Mouse (Mus musculus): ENCODE data around the gene Fam172a. TPM values are rescaled to one million over a fixed set of nuclear protein-coding genes. Genes with fewer than 3 reads are reported as not detected.

Fam172a gene
- polyA plus RNA-seq, 1 experiment from 2014 or later, result 32.9 TPM

GRCm38 (mm10) chr13:78199642-78200160 is 497.9 kb downstream of the Fam172a start, which contains the start of gene Nr2f1:
TSS of gene Nr2f1 (minus strand) at chr13:78199757.
- peak within 1 kb of the TSS; percentile 99 for H3K27ac ChIP-seq (replicated peaks)
- H3K4me1 ChIP-seq, result peaks cover 29% of the 10 kb centered on the region
- H3K27me3 ChIP-seq (ENCODE audit: low read depth, poor library complexity, severe bottlenecking), result peaks cover 20% of the 10 kb centered on the region
- no peaks in the 10 kb centered on the region for H3K9me3 ChIP-seq (replicated peaks)
- H3K4me3 ChIP-seq, result peak within 1 kb of the TSS; percentile 96
- 1% methylated on average over 14 of the region's 14 CpGs for WGBS
- DNase-seq (ENCODE audit: low spot score), result no peak
- H3K36me3 ChIP-seq, result peaks cover 19% of the 10 kb centered on the region

- WGBS, result 0% methylated on average over 8 of the region's 9 CpGs
- Histone ChIP-seq H3K27ac (replicated peaks) (peak overlapping the region; percentile 99), H3K9me3 (replicated peaks) (no peaks in the 10 kb centered on the region), H3K4me1 (peaks cover 29% of the 10 kb centered on the region), H3K4me3 (peak overlapping the region; percentile 96), H3K36me3 (peaks cover 12% of the 10 kb centered on the region), H3K27me3 (ENCODE audit: low read depth, poor library complexity, severe bottlenecking) (peaks cover 15% of the 10 kb centered on the region)
- DNase-seq (ENCODE audit: low spot score), result peak; percentile 91
Measured at GRCm38 (mm10) chr13:78200407-78200806, 498.6 kb downstream of the Fam172a start.

GRCm38 (mm10) chr13:78200991-78201870 is 499.4 kb downstream of the Fam172a start:
- Histone ChIP-seq H3K4me3 (peak overlapping the region; percentile 96), H3K9me3 (replicated peaks) (no peaks in the 10 kb centered on the region), H3K36me3 (peaks cover 5% of the 10 kb centered on the region), H3K27ac (replicated peaks) (peak overlapping the region; percentile 99), H3K4me1 (peaks cover 34% of the 10 kb centered on the region), H3K27me3 (ENCODE audit: low read depth, poor library complexity, severe bottlenecking) (peaks cover 15% of the 10 kb centered on the region; the same call in 1 of the 2 replicates)
- DNase-seq (ENCODE audit: low spot score), result peak; percentile 94
- under 1% methylated on average over 28 of the region's 30 CpGs for WGBS

GRCm38 (mm10) chr13:78201871-78202565 is 500.2 kb downstream of the Fam172a start:
- Histone ChIP-seq H3K4me3 (peak overlapping the region; percentile 96), H3K9me3 (replicated peaks) (no peaks in the 10 kb centered on the region), H3K4me1 (peaks cover 42% of the 10 kb centered on the region), H3K27ac (replicated peaks) (peak overlapping the region; percentile 99), H3K27me3 (ENCODE audit: low read depth, poor library complexity, severe bottlenecking) (peaks cover 16% of the 10 kb centered on the region; the same call in 1 of the 2 replicates), H3K36me3 (peaks cover 5% of the 10 kb centered on the region)
- WGBS, result under 1% methylated on average over 22 of the region's 22 CpGs
- DNase-seq (ENCODE audit: low spot score), result no peak

- Histone ChIP-seq H3K4me1 (peaks cover 49% of the 10 kb centered on the region), H3K9me3 (replicated peaks) (no peaks in the 10 kb centered on the region), H3K36me3 (peaks cover 3% of the 10 kb centered on the region), H3K27ac (replicated peaks) (peak overlapping the region; percentile 99), H3K27me3 (ENCODE audit: low read depth, poor library complexity, severe bottlenecking) (peaks cover 16% of the 10 kb centered on the region; the same call in 1 of the 2 replicates), H3K4me3 (peak overlapping the region; percentile 96)
- DNase-seq (ENCODE audit: low spot score), result no peak
- WGBS, result under 1% methylated on average over 47 of the region's 47 CpGs
Measured at GRCm38 (mm10) chr13:78202574-78203347, 500.9 kb downstream of the Fam172a start.

- H3K27me3 ChIP-seq (ENCODE audit: low read depth, poor library complexity, severe bottlenecking), result peaks cover 16% of the 10 kb centered on the region; the same call in 1 of the 2 replicates
- H3K36me3 ChIP-seq, result no peaks in the 10 kb centered on the region
- peak; percentile 89 for DNase-seq (ENCODE audit: low spot score)
- peak overlapping the region; percentile 96 for H3K4me3 ChIP-seq
- peaks cover 57% of the 10 kb centered on the region for H3K4me1 ChIP-seq
- no peaks in the 10 kb centered on the region for H3K9me3 ChIP-seq (replicated peaks)
- H3K27ac ChIP-seq (replicated peaks), result peak overlapping the region; percentile 99
- WGBS, result under 1% methylated on average over 37 of the region's 37 CpGs
Measured at GRCm38 (mm10) chr13:78203348-78204061, 501.7 kb downstream of the Fam172a start.

GRCm38 (mm10) chr13:78205426-78205825 is 503.6 kb downstream of the Fam172a start:
- Histone ChIP-seq H3K36me3 (no peaks in the 10 kb centered on the region), H3K27me3 (ENCODE audit: low read depth, poor library complexity, severe bottlenecking) (peaks cover 21% of the 10 kb centered on the region; the same call in 1 of the 2 replicates), H3K4me3 (peak overlapping the region; percentile 96; the same call in 1 of the 2 replicates), H3K4me1 (peaks cover 76% of the 10 kb centered on the region), H3K27ac (replicated peaks) (peak overlapping the region; percentile 99), H3K9me3 (replicated peaks) (no peaks in the 10 kb centered on the region)
- DNase-seq (ENCODE audit: low spot score), result no peak

- Histone ChIP-seq H3K4me3 (peak overlapping the region; percentile 59), H3K27ac (replicated peaks) (peak overlapping the region; percentile 89), H3K36me3 (no peaks in the 10 kb centered on the region), H3K27me3 (ENCODE audit: low read depth, poor library complexity, severe bottlenecking) (peaks cover 37% of the 10 kb centered on the region), H3K4me1 (peaks cover 89% of the 10 kb centered on the region), H3K9me3 (replicated peaks) (no peaks in the 10 kb centered on the region)
- no peak for DNase-seq (ENCODE audit: low spot score)
- 12% methylated on average over 7 of the region's 7 CpGs for WGBS
Measured at GRCm38 (mm10) chr13:78206891-78207430, 505.1 kb downstream of the Fam172a start.

- Histone ChIP-seq H3K36me3 (no peaks in the 10 kb centered on the region), H3K27me3 (ENCODE audit: low read depth, poor library complexity, severe bottlenecking) (peaks cover 47% of the 10 kb centered on the region)
Measured at GRCm38 (mm10) chr13:78207796-78208645, 506.2 kb downstream of the Fam172a start.

GRCm38 (mm10) chr13:78208689-78209410 is 507.0 kb downstream of the Fam172a start:
- Histone ChIP-seq H3K4me1 (peaks cover 91% of the 10 kb centered on the region), H3K27ac (replicated peaks) (peak overlapping the region; percentile 89), H3K4me3 (peak overlapping the region; percentile 59), H3K36me3 (no peaks in the 10 kb centered on the region), H3K9me3 (replicated peaks) (no peaks in the 10 kb centered on the region), H3K27me3 (ENCODE audit: low read depth, poor library complexity, severe bottlenecking) (peaks cover 54% of the 10 kb centered on the region)
- WGBS, result 6% methylated on average over 14 of the region's 14 CpGs
- DNase-seq (ENCODE audit: low spot score), result peak; percentile 14

More at GRCm38 (mm10) chr13:78207796-78208645, 506.2 kb downstream of the Fam172a start:
- Histone ChIP-seq H3K9me3 (replicated peaks) (no peaks in the 10 kb centered on the region), H3K4me1 (peaks cover 93% of the 10 kb centered on the region), H3K4me3 (peak overlapping the region; percentile 59), H3K27ac (replicated peaks) (peak overlapping the region; percentile 89)
- peak; percentile 80 for DNase-seq (ENCODE audit: low spot score)
- WGBS, result 2% methylated on average over 12 of the region's 12 CpGs

Data from midbrain, embryonic 10.5 days (tissue).